Mouse (Mus musculus) midbrain, embryonic 16.5 days (tissue): ENCODE measurements around the gene Ccz1. TPM values are rescaled to one million over a fixed set of nuclear protein-coding genes. Genes with fewer than 3 reads are reported as not detected.

Source experiments
- ATAC-seq: fragments of 200-750 bp; cut with Nextera tagmentation; 2 replicates; pipeline ENCODE4 v1.8.0; 2017; ENCODE audit warnings: moderate TSS enrichment
- H3K27ac ChIP-seq: fragments of 300-500 bp; sonication (generic); 2 replicates; pipeline ENCODE4 v1.5.1; 2014; ENCODE audit warnings: mild to moderate bottlenecking, low read length, mixed read lengths
- H3K27me3 ChIP-seq: fragments of 300-500 bp; sonication (generic); 2 replicates; pipeline ENCODE4 v1.6.1; 2014; ENCODE audit warnings: low read depth, low read length, mixed read lengths; ENCODE audit not compliant: control insufficient read depth, insufficient read depth
- H3K36me3 ChIP-seq: fragments of 300-500 bp; sonication (generic); 2 replicates; pipeline ENCODE4 v1.6.1; 2014; ENCODE audit warnings: mild to moderate bottlenecking, low read length, moderate library complexity, mixed read lengths; ENCODE audit not compliant: control insufficient read depth, insufficient read depth
- H3K4me1 ChIP-seq: fragments of 300-500 bp; sonication (generic); 2 replicates; pipeline ENCODE4 v1.6.1; 2014; ENCODE audit warnings: mild to moderate bottlenecking, low read length, mixed read lengths; ENCODE audit not compliant: control insufficient read depth, insufficient read depth
- H3K4me2 ChIP-seq: fragments of 300-500 bp; sonication (generic); 2 replicates; pipeline ENCODE4 v1.6.1; 2014; ENCODE audit warnings: mild to moderate bottlenecking, low read length, mixed read lengths
- H3K4me3 ChIP-seq: fragments of 300-500 bp; sonication (generic); 2 replicates; pipeline ENCODE4 v1.5.1; 2014; ENCODE audit warnings: low read depth, mild to moderate bottlenecking, low read length, moderate library complexity, mixed read lengths
- H3K9ac ChIP-seq: fragments of 300-500 bp; sonication (generic); 2 replicates; pipeline ENCODE4 v1.6.1; 2014; ENCODE audit warnings: low read depth, low read length, mixed read lengths
- H3K9me3 ChIP-seq: fragments of 300-500 bp; sonication (generic); replicated peaks from 2 replicates; pipeline ENCODE4 v1.6.1; 2014; ENCODE audit warnings: mild to moderate bottlenecking, low read length, mixed read lengths; ENCODE audit not compliant: control insufficient read depth, poor library complexity, severe bottlenecking
- WGBS: fragments of 180-500 bp; shearing (Covaris S2); extraction: QIAGEN DNeasy Blood & Tissue Kit; methylation state at CpG from one replicate; pipeline ENCODE4 v1.1.7; 2014; 5-methylcytosine and 5-hydroxymethylcytosine counted together
- polyA plus RNA-seq: library from polyadenylated mRNA; unstranded; fragments of >200 nt; fragmentation: Nextera tagmentation; extraction: Ambion mirVana; gene quantifications from 2 replicates; pipeline ENCODE4 v1.2.1, GENCODE M21; 2015

Ccz1 gene
- polyA plus RNA-seq, 1 experiment from 2014 or later, result 82.7 TPM

DNA sequence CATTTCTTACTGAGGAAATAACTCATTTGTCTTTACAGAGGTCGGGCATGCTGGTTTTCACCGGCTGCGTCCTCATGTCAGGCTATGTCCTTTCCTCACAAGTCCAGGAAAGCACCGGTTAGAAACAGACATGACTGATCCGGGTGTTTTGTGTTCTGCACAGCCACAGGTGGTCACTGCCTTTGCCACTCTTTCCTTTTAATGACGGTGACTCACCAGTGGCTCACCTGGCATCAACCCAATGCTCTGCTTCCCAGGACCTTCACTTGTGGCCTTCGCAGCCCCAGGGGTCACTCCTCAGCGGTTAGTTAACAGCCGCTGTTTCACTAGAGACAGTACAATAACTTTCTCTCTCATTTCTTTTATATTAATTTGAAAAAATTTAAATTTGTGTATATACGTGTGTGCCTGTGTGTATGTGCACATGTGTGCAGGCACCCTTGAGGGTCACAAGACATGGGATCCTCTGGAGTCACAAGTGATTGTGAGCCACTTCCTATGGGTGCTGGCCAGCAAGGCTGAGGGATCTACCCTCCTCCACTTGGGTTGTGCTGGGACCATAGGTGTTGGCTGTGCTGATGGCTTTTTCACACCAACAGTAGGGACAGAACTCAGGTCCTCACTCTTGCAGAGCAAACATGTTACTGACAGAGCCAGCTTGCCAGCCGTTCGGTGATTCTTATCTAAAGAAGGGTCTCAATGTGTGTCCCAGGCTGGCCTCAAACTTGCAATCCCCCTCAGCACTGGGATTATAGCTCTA is 48.9 kb downstream of the Ccz1 start:
- Histone ChIP-seq H3K4me3 (no peak overlapping the region), H3K27ac (no peak overlapping the region), H3K9me3 (no peaks in the 10 kb centered on the region), H3K36me3 (no peaks in the 10 kb centered on the region), H3K4me1 (no peaks in the 10 kb centered on the region), H3K4me2 (no peak overlapping the region), H3K9ac (no peak overlapping the region), H3K27me3 (no peaks in the 10 kb centered on the region)
- 88% methylated on average over 12 of the region's 12 CpGs for WGBS
- ATAC-seq, result no peak

GRCm38 (mm10) chr5:143961176-143961575 is 53.5 kb downstream of the Ccz1 start:
- Histone ChIP-seq H3K4me2 (no peak overlapping the region), H3K9me3 (no peaks in the 10 kb centered on the region), H3K36me3 (peaks cover 5% of the 10 kb centered on the region; the same call in 1 of the 2 replicates), H3K4me1 (no peaks in the 10 kb centered on the region), H3K4me3 (no peak overlapping the region), H3K27ac (no peak overlapping the region), H3K9ac (no peak overlapping the region), H3K27me3 (no peaks in the 10 kb centered on the region)
- 83% methylated on average over 8 of the region's 8 CpGs for WGBS
- no peak for ATAC-seq

GRCm38 (mm10) chr5:143959551-143959950 is 55.1 kb downstream of the Ccz1 start:
- Histone ChIP-seq H3K4me3 (no peak overlapping the region), H3K9me3 (no peaks in the 10 kb centered on the region), H3K4me1 (no peaks in the 10 kb centered on the region), H3K36me3 (peaks cover 5% of the 10 kb centered on the region; the same call in 1 of the 2 replicates), H3K27ac (no peak overlapping the region), H3K27me3 (no peaks in the 10 kb centered on the region), H3K4me2 (no peak overlapping the region), H3K9ac (no peak overlapping the region)
- ATAC-seq, result no peak
- 96% methylated on average over 11 of the region's 11 CpGs for WGBS

- no peak for ATAC-seq
- H3K4me3 ChIP-seq, result no peak overlapping the region
- peaks cover 5% of the 10 kb centered on the region; the same call in 1 of the 2 replicates for H3K36me3 ChIP-seq
- H3K27ac ChIP-seq, result no peak overlapping the region
- no peak overlapping the region for H3K9ac ChIP-seq
- no peaks in the 10 kb centered on the region for H3K9me3 ChIP-seq
- 96% methylated on average over 6 of the region's 6 CpGs for WGBS
- H3K27me3 ChIP-seq, result no peaks in the 10 kb centered on the region
- H3K4me2 ChIP-seq, result no peak overlapping the region
- no peaks in the 10 kb centered on the region for H3K4me1 ChIP-seq
These were observed 57.6 kb downstream of the Ccz1 start for GRCm38 (mm10) chr5:143957101-143957500.

DNA sequence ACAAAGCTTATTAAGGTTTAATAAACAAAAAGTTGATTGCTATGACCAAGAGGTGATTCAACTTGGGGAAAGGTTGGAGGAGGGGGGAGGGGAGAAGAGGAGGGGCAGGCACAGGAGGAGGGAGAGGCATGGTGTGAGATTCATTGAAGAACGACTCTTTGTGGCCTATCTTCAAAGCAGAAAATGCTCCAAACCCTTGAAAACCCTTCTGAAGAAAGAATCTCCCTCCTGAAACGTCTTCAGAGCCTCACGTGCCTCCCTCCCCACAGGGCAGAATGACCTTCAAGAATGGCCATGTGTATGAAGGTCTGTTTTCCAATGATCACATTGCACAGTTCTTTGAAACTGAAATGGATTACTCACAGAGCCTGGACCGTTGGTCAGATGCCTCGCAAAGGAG is 64.7 kb downstream of the Ccz1 start:
- Histone ChIP-seq H3K4me3 (no peak overlapping the region), H3K36me3 (no peaks in the 10 kb centered on the region), H3K9ac (no peak overlapping the region), H3K27ac (no peak overlapping the region), H3K4me1 (no peaks in the 10 kb centered on the region), H3K9me3 (0 out of 2 replicates have a peak, but pooled peaks cover under 1% of the 10 kb centered on the region), H3K27me3 (no peaks in the 10 kb centered on the region), H3K4me2 (no peak overlapping the region)
- 38% methylated on average over 5 of the region's 5 CpGs for WGBS
- ATAC-seq, result no peak

GRCm38 (mm10) chr5:143948361-143948760 is 66.3 kb downstream of the Ccz1 start:
- Histone ChIP-seq H3K4me2 (no peak overlapping the region), H3K27me3 (no peaks in the 10 kb centered on the region), H3K4me1 (no peaks in the 10 kb centered on the region), H3K27ac (no peak overlapping the region), H3K9me3 (0 out of 2 replicates have a peak, but pooled peaks cover 3% of the 10 kb centered on the region), H3K4me3 (no peak overlapping the region), H3K9ac (no peak overlapping the region), H3K36me3 (no peaks in the 10 kb centered on the region)
- WGBS, result 93% methylated on average over 12 of the region's 12 CpGs
- no peak for ATAC-seq

GRCm38 (mm10) chr5:143943231-143944125 is 71.2 kb downstream of the Ccz1 start:
- 86% methylated on average over 14 of the region's 14 CpGs for WGBS
- Histone ChIP-seq H3K27me3 (no peaks in the 10 kb centered on the region), H3K9me3 (0 out of 2 replicates have a peak, but pooled peaks cover 3% of the 10 kb centered on the region), H3K9ac (no peak overlapping the region), H3K27ac (no peak overlapping the region), H3K36me3 (no peaks in the 10 kb centered on the region), H3K4me2 (no peak overlapping the region), H3K4me3 (no peak overlapping the region), H3K4me1 (no peaks in the 10 kb centered on the region)
- ATAC-seq, result no peak

GRCm38 (mm10) chr5:143941588-143941987 is 73.1 kb downstream of the Ccz1 start:
- no peaks in the 10 kb centered on the region for H3K27me3 ChIP-seq
- H3K4me3 ChIP-seq, result no peak overlapping the region
- WGBS, result 23% methylated on average over 10 of the region's 10 CpGs
- H3K9me3 ChIP-seq, result 0 out of 2 replicates have a peak, but pooled peaks cover 3% of the 10 kb centered on the region
- no peak overlapping the region for H3K9ac ChIP-seq
- no peak overlapping the region for H3K27ac ChIP-seq
- no peaks in the 10 kb centered on the region for H3K36me3 ChIP-seq
- H3K4me2 ChIP-seq, result no peak overlapping the region
- H3K4me1 ChIP-seq, result no peaks in the 10 kb centered on the region
- ATAC-seq, result no peak
